Mouse (Mus musculus) olfactory bulb, adult 2 months (tissue): Measurements from ENCODE around the gene Gm5767. TPM values are rescaled to one million over a fixed set of nuclear protein-coding genes. Genes with fewer than 3 reads are reported as not detected.

Experiments
- H3K27ac ChIP-seq: fragments of 200-500 bp; 2 replicates; pipeline ENCODE4 v1.5.1; 2012; ENCODE audit warnings: low read depth, low read length; ENCODE audit not compliant: insufficient read depth
- H3K4me1 ChIP-seq: fragments of 200-500 bp; 2 replicates; pipeline ENCODE4 v1.6.1; 2012; ENCODE audit warnings: low read length; ENCODE audit not compliant: control insufficient read depth, insufficient read depth
- H3K4me3 ChIP-seq: fragments of 200-500 bp; 2 replicates; pipeline ENCODE4 v1.5.1; 2012; ENCODE audit warnings: mild to moderate bottlenecking, low read depth, low read length, moderate library complexity; ENCODE audit not compliant: insufficient read depth
- CTCF ChIP-seq: fragments of 200-500 bp; IDR thresholded peaks from 2 replicates; pipeline ENCODE4 v1.5.1; 2012; ENCODE audit warnings: low read depth, mild to moderate bottlenecking, low read length, moderate library complexity; ENCODE audit not compliant: insufficient read depth
- POLR2A ChIP-seq: fragments of 200-500 bp; IDR thresholded peaks from 2 replicates; pipeline ENCODE4 v1.6.1; 2012; ENCODE audit warnings: mild to moderate bottlenecking, low read depth, low read length, moderate library complexity; ENCODE audit not compliant: insufficient read depth
- WGBS: fragments of 180-500 bp; shearing (Covaris S2); methylation state at CpG from one replicate; pipeline ENCODE4 v1.1.7; 2018; 5-methylcytosine and 5-hydroxymethylcytosine counted together
- polyA plus RNA-seq: library from polyadenylated mRNA; stranded (reverse); fragments of >200 nt; gene quantifications from 2 replicates; pipeline ENCODE4 v1.2.4, GENCODE M21; 2012; ENCODE audit warnings: low replicate concordance; ENCODE audit not compliant: missing spikeins, insufficient read depth, insufficient read length

Gm5767 gene
- polyA plus RNA-seq, 1 experiment = not detected

DNA sequence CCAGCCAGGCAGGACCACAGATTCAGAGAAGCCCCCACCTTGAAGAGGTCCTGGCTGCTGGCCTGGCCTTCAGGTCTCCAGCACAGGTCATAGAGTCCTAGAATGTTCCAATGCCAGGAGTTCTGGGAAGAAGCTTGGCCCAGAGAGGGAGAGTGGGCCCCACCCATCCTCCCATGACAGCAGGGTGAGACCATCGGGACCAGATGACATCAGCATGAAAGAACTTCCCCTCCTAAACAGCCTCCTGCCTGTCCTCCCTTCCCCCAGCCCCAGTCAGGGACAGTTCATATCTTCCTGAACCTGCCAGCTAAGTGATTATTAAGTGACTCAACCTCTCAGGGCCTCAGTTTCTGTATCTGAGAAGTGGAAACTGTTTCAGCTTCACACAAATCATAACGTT is 14.1 kb upstream of the Gm5767 start:
- Histone ChIP-seq H3K4me1 (peaks cover 21% of the 10 kb centered on the region), H3K27ac (no peak overlapping the region), H3K4me3 (no peak overlapping the region)
- TF ChIP-seq CTCF (no peak), POLR2A (no peak)
- 52% methylated on average over 2 of the region's 2 CpGs for WGBS

GRCm38 (mm10) chr16:8667261-8667660 is 13.3 kb upstream of the Gm5767 start:
- 88% methylated on average over 7 of the region's 7 CpGs for WGBS
- TF ChIP-seq POLR2A (no peak), CTCF (no peak)

GRCm38 (mm10) chr16:8667814-8668213 is 12.8 kb upstream of the Gm5767 start:
- Histone ChIP-seq H3K4me3 (no peak overlapping the region), H3K27ac (no peak overlapping the region), H3K4me1 (peaks cover 26% of the 10 kb centered on the region)
- WGBS = 79% methylated on average over 4 of the region's 4 CpGs
- TF ChIP-seq POLR2A (no peak), CTCF (no peak)

More at GRCm38 (mm10) chr16:8667261-8667660, 13.3 kb upstream of the Gm5767 start:
- H3K27ac ChIP-seq = no peak overlapping the region
- no peak overlapping the region for H3K4me3 ChIP-seq
- H3K4me1 ChIP-seq = peaks cover 26% of the 10 kb centered on the region

- TF ChIP-seq CTCF = no peak
- TF ChIP-seq POLR2A = no peak
- Histone ChIP-seq H3K4me3 (no peak overlapping the region), H3K4me1 (peaks cover 26% of the 10 kb centered on the region), H3K27ac (no peak overlapping the region)
- 78% methylated on average over 2 of the region's 2 CpGs for WGBS
Observed at GRCm38 (mm10) chr16:8668386-8668785, 12.2 kb upstream of the Gm5767 start.

GRCm38 (mm10) chr16:8669432-8669831 is 11.1 kb upstream of the Gm5767 start:
- no peak overlapping the region for H3K27ac ChIP-seq
- 73% methylated on average over 5 of the region's 5 CpGs for WGBS
- H3K4me1 ChIP-seq = peaks cover 29% of the 10 kb centered on the region
- TF ChIP-seq POLR2A = no peak
- TF ChIP-seq CTCF = no peak
- H3K4me3 ChIP-seq = no peak overlapping the region

DNA sequence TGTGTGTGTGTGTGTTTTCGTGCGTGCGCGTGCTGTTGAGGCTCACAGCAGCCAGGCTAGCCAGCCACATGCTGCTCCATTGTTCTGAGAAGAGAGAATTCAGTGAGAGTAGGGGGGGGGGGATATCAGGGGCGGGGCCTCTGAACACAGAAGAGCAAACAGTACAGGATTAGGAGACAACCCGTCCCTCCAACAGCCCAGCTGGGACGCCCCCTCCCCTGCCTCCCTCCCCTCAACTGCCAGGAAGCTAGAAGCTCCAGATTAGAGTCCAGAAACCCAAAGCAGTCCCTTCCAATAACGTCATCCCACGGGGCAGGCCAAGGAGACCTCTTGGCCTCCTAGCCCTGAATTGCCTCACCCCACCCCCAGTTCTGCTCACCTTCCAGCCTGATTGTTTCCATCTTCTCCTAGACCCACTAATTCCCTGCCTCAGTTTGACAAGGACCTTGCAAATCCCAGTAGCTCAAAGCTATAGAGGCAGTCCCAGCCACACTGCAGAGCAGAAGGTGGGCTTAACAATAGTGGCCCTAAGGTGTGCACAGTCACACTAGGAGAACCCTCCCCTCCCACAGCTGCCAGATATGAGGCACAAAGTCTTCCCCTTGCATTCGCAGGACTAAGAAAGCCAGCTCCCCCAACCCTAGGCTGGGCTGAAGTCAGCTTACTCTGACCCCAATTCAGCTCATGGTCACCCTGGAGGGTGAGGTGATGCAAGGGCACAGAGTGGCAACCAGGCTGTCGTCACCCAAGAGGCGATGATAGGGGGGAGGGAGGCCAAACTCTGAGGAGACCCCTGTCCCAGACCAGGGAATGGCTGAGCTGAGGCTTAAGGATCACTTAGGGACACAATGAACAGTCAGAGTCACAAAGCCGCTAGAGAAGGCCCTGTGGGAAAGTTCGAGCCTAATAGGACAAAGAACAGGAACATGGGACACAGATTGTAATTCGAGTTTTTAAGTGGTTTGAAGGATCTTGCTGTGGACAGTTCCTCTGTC is 10.2 kb upstream of the Gm5767 start:
- peaks cover 29% of the 10 kb centered on the region for H3K4me1 ChIP-seq
- TF ChIP-seq POLR2A (no peak), CTCF (no peak)
- H3K4me3 ChIP-seq = no peak overlapping the region
- WGBS = 19% methylated on average over 15 of the region's 15 CpGs
- H3K27ac ChIP-seq = no peak overlapping the region

GRCm38 (mm10) chr16:8671551-8672349 is 8.8 kb upstream of the Gm5767 start, which contains the start of gene Carhsp1:
Carhsp1 (minus strand) TSS chr16:8672155.
- TF ChIP-seq POLR2A (no peak), CTCF (no peak)
- no peak within 1 kb of the TSS for H3K27ac ChIP-seq
- peak within 1 kb of the TSS; percentile 55 for H3K4me3 ChIP-seq
- H3K4me1 ChIP-seq = peaks cover 23% of the 10 kb centered on the region
- WGBS = under 1% methylated on average over 65 of the region's 67 CpGs

- TF ChIP-seq CTCF (no peak), POLR2A (no peak)
- Histone ChIP-seq H3K27ac (no peak overlapping the region), H3K4me3 (peak overlapping the region; percentile 55), H3K4me1 (peaks cover 23% of the 10 kb centered on the region)
- 1% methylated on average over 18 of the region's 18 CpGs for WGBS
Observed at GRCm38 (mm10) chr16:8672350-8672687, 8.3 kb upstream of the Gm5767 start.

DNA sequence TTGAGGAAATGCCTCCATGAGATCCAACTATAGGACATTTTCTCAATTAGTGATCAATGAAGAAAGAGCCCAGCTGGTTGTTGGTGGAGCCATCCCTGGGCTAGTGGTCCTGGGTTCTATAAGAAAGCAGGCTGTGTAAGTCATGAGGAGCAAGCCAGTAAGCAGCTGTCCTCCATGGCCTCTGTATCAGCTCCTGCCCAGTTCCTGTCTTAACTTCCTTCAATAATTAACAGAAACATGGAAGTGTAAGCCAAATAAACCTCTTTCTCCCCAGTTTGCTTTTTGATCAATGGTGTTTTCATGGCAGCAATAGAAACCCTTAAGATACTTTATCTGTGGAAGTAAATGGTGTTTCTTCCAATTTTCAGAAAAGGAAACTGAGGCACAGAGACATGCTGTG is 7.8 kb upstream of the Gm5767 start:
- TF ChIP-seq POLR2A (no peak), CTCF (no peak)
- no peak overlapping the region for H3K27ac ChIP-seq
- no peak overlapping the region for H3K4me3 ChIP-seq
- peaks cover 23% of the 10 kb centered on the region for H3K4me1 ChIP-seq
